Mouse (Mus musculus) liver, embryonic 16.5 days (tissue): Measurements from ENCODE around the gene Sprr2h. TPM values are rescaled to one million over a fixed set of nuclear protein-coding genes. Genes with fewer than 3 reads are reported as not detected.

Experiments
- ATAC-seq: fragments of 200-750 bp; cut with Nextera tagmentation; 2 replicates; pipeline ENCODE4 v1.8.0; 2017; ENCODE audit warnings: low read depth, mild to moderate bottlenecking, moderate number of reproducible peaks, moderate library complexity
- H3K27ac ChIP-seq: fragments of 300-500 bp; sonication (generic); 2 replicates; pipeline ENCODE4 v1.5.1; 2014; ENCODE audit warnings: mild to moderate bottlenecking, low read length
- H3K27me3 ChIP-seq: fragments of 300-500 bp; sonication (generic); 2 replicates; pipeline ENCODE4 v1.6.1; 2014; ENCODE audit warnings: low read depth, low read length, mixed read lengths; ENCODE audit not compliant: control insufficient read depth, insufficient read depth
- H3K36me3 ChIP-seq: fragments of 300-500 bp; sonication (generic); 2 replicates; pipeline ENCODE4 v1.6.1; 2014; ENCODE audit warnings: mild to moderate bottlenecking; ENCODE audit not compliant: control insufficient read depth, insufficient read depth
- H3K4me1 ChIP-seq: fragments of 300-500 bp; sonication (generic); 2 replicates; pipeline ENCODE4 v1.6.1; 2014; ENCODE audit warnings: low read depth, low read length, mixed read lengths; ENCODE audit not compliant: control insufficient read depth
- H3K4me2 ChIP-seq: fragments of 300-500 bp; sonication (generic); 2 replicates; pipeline ENCODE4 v1.6.1; 2014; ENCODE audit warnings: low read depth, low read length, mixed read lengths
- H3K4me3 ChIP-seq: fragments of 300-500 bp; sonication (generic); 2 replicates; pipeline ENCODE4 v1.5.1; 2014; ENCODE audit warnings: low read depth, mild to moderate bottlenecking, low read length
- H3K9ac ChIP-seq: fragments of 300-500 bp; sonication (generic); 2 replicates; pipeline ENCODE4 v1.6.1; 2014; ENCODE audit warnings: low read depth, low read length
- H3K9me3 ChIP-seq: fragments of 300-500 bp; sonication (generic); replicated peaks from 2 replicates; pipeline ENCODE4 v1.6.1; 2016; ENCODE audit warnings: low read length; ENCODE audit not compliant: control insufficient read depth
- WGBS: fragments of 180-500 bp; shearing (Covaris S2); extraction: QIAGEN DNeasy Blood & Tissue Kit; methylation state at CpG from one replicate; pipeline ENCODE4 v1.1.7; 2014; ENCODE audit not compliant: insufficient replicate concordance; 5-methylcytosine and 5-hydroxymethylcytosine counted together
- polyA plus RNA-seq: library from polyadenylated mRNA; unstranded; fragments of >200 nt; fragmentation: Nextera tagmentation; extraction: Ambion mirVana; gene quantifications from 2 replicates; pipeline ENCODE4 v1.2.1, GENCODE M21; 2015

The Sprr2h gene
- not detected in 2 replicates for polyA plus RNA-seq

- no peaks in the 10 kb centered on the region for H3K9me3 ChIP-seq
- H3K4me2 ChIP-seq: no peak within 1 kb of the TSS
- 50% methylated on average over 1 of the region's 1 CpGs for WGBS
- H3K4me1 ChIP-seq: no peaks in the 10 kb centered on the region
- no peak for ATAC-seq
- no peak within 1 kb of the TSS for H3K27ac ChIP-seq
- H3K36me3 ChIP-seq: no peaks in the 10 kb centered on the region
- no peak within 1 kb of the TSS for H3K9ac ChIP-seq
- H3K4me3 ChIP-seq: no peak within 1 kb of the TSS
- no peaks in the 10 kb centered on the region for H3K27me3 ChIP-seq
Measured at GRCm38 (mm10) chr3:92385385-92385784, at the start of gene Sprr2h. Sprr2h (plus strand) TSS chr3:92385685.

GRCm38 (mm10) chr3:92336278-92336677 lies 49.2 kb upstream of the Sprr2h start:
- no peaks in the 10 kb centered on the region for H3K27me3 ChIP-seq
- no peak overlapping the region for H3K9ac ChIP-seq
- no peaks in the 10 kb centered on the region for H3K9me3 ChIP-seq
- H3K27ac ChIP-seq: no peak overlapping the region
- no peaks in the 10 kb centered on the region for H3K4me1 ChIP-seq
- ATAC-seq: no peak
- no peak overlapping the region for H3K4me3 ChIP-seq
- no peaks in the 10 kb centered on the region for H3K36me3 ChIP-seq
- no peak overlapping the region for H3K4me2 ChIP-seq
- 54% methylated on average over 1 of the region's 1 CpGs for WGBS

- no peak within 1 kb of the TSS for H3K4me3 ChIP-seq
- H3K27me3 ChIP-seq: no peaks in the 10 kb centered on the region
- 71% methylated on average over 5 of the region's 5 CpGs for WGBS
- H3K4me2 ChIP-seq: no peak within 1 kb of the TSS
- H3K36me3 ChIP-seq: no peaks in the 10 kb centered on the region
- no peak within 1 kb of the TSS for H3K9ac ChIP-seq
- no peak within 1 kb of the TSS for H3K27ac ChIP-seq
- no peak for ATAC-seq
- H3K4me1 ChIP-seq: no peaks in the 10 kb centered on the region
- no peaks in the 10 kb centered on the region for H3K9me3 ChIP-seq
Measured at GRCm38 (mm10) chr3:92338840-92339239, 46.6 kb upstream of the Sprr2h start, which contains the start of gene Sprr2d. Sprr2d (plus strand) TSS chr3:92339140.

- no peak for ATAC-seq
- H3K36me3 ChIP-seq: no peaks in the 10 kb centered on the region
- WGBS: 42% methylated on average over 2 of the region's 2 CpGs
Measured at GRCm38 (mm10) chr3:92351843-92352242, 33.6 kb upstream of the Sprr2h start, which contains the start of gene Sprr2e. Sprr2e (plus strand) TSS chr3:92352143.

GRCm38 (mm10) chr3:92361619-92362018 lies 23.9 kb upstream of the Sprr2h start:
- no peak overlapping the region for H3K9ac ChIP-seq
- H3K4me3 ChIP-seq: no peak overlapping the region
- no peaks in the 10 kb centered on the region for H3K4me1 ChIP-seq
- H3K4me2 ChIP-seq: no peak overlapping the region
- H3K36me3 ChIP-seq: no peaks in the 10 kb centered on the region
- H3K27ac ChIP-seq: no peak overlapping the region
- no peaks in the 10 kb centered on the region for H3K27me3 ChIP-seq
- no peak for ATAC-seq
- no peaks in the 10 kb centered on the region for H3K9me3 ChIP-seq

More at GRCm38 (mm10) chr3:92351843-92352242, 33.6 kb upstream of the Sprr2h start, which contains the start of gene Sprr2e:
- no peak within 1 kb of the TSS for H3K4me2 ChIP-seq
- H3K4me3 ChIP-seq: no peak within 1 kb of the TSS
- no peaks in the 10 kb centered on the region for H3K27me3 ChIP-seq
- no peaks in the 10 kb centered on the region for H3K4me1 ChIP-seq
- H3K27ac ChIP-seq: no peak within 1 kb of the TSS
- no peak within 1 kb of the TSS for H3K9ac ChIP-seq
- no peaks in the 10 kb centered on the region for H3K9me3 ChIP-seq

- no peak within 1 kb of the TSS for H3K27ac ChIP-seq
- no peak within 1 kb of the TSS for H3K4me3 ChIP-seq
- H3K9ac ChIP-seq: no peak within 1 kb of the TSS
- no peaks in the 10 kb centered on the region for H3K36me3 ChIP-seq
- no peaks in the 10 kb centered on the region for H3K9me3 ChIP-seq
- no peaks in the 10 kb centered on the region for H3K27me3 ChIP-seq
- 49% methylated on average over 3 of the region's 3 CpGs for WGBS
- no peak for ATAC-seq
- H3K4me1 ChIP-seq: no peaks in the 10 kb centered on the region
- no peak within 1 kb of the TSS for H3K4me2 ChIP-seq
Measured at GRCm38 (mm10) chr3:92364887-92365286, 20.6 kb upstream of the Sprr2h start, which contains the start of gene Sprr2f. Sprr2f (plus strand) TSS chr3:92365187.

GRCm38 (mm10) chr3:92373613-92374012 lies 11.9 kb upstream of the Sprr2h start:
- no peaks in the 10 kb centered on the region for H3K36me3 ChIP-seq
- no peaks in the 10 kb centered on the region for H3K4me1 ChIP-seq
- no peaks in the 10 kb centered on the region for H3K27me3 ChIP-seq
- H3K4me2 ChIP-seq: no peak overlapping the region
- no peak overlapping the region for H3K4me3 ChIP-seq
- 39% methylated on average over 2 of the region's 2 CpGs for WGBS
- ATAC-seq: no peak
- no peak overlapping the region for H3K27ac ChIP-seq
- H3K9ac ChIP-seq: no peak overlapping the region
- H3K9me3 ChIP-seq: no peaks in the 10 kb centered on the region

- ATAC-seq: no peak
- H3K9me3 ChIP-seq: no peaks in the 10 kb centered on the region
- 19% methylated on average over 1 of the region's 1 CpGs for WGBS
Measured at GRCm38 (mm10) chr3:92394301-92394700, 8.8 kb downstream of the Sprr2h start.

GRCm38 (mm10) chr3:92407691-92408090 lies 22.2 kb downstream of the Sprr2h start, which contains the start of gene Sprr2i:
Sprr2i (plus strand) TSS chr3:92407991.
- no peak within 1 kb of the TSS for H3K4me2 ChIP-seq
- H3K27ac ChIP-seq: no peak within 1 kb of the TSS
- no peaks in the 10 kb centered on the region for H3K9me3 ChIP-seq
- H3K36me3 ChIP-seq: no peaks in the 10 kb centered on the region
- H3K9ac ChIP-seq: no peak within 1 kb of the TSS
- no peaks in the 10 kb centered on the region for H3K27me3 ChIP-seq
- no peaks in the 10 kb centered on the region for H3K4me1 ChIP-seq
- 66% methylated on average over 2 of the region's 2 CpGs for WGBS
- ATAC-seq: no peak
- H3K4me3 ChIP-seq: no peak within 1 kb of the TSS

More at GRCm38 (mm10) chr3:92394301-92394700, 8.8 kb downstream of the Sprr2h start:
- Histone ChIP-seq H3K4me3 (no peak overlapping the region), H3K27ac (no peak overlapping the region), H3K4me2 (no peak overlapping the region), H3K4me1 (no peaks in the 10 kb centered on the region), H3K36me3 (no peaks in the 10 kb centered on the region), H3K27me3 (no peaks in the 10 kb centered on the region), H3K9ac (no peak overlapping the region)
